Mouse (Mus musculus) left cerebral cortex, postnatal 4 days (tissue): ENCODE data around the gene Cacul1. TPM values are rescaled to one million over a fixed set of nuclear protein-coding genes. Genes with fewer than 3 reads are reported as not detected.

ENCODE experiments used
- DNase-seq: peaks from one replicate; pipeline ENCODE4 v3.0.0-alpha.2; 2022
- intact Hi-C: fragments of 180-260 bp; cut with DNase I; formaldehyde crosslinking; loops from one replicate; pipeline ENCODE4 v1.15.1; 2025
- microRNA-seq: library from miRNA; unstranded; fragments of <30 nt; microRNA quantifications from one replicate; pipeline ENCODE4 v1.2.0, GENCODE M21; 2022
- total RNA-seq, 2 experiments: library from RNA; stranded (reverse); gene quantifications; 2 replicates each; pipeline ENCODE4 v1.2.3; 2021

Gene Cacul1
- total RNA-seq, 2 experiments from 2014 or later: 44.1 to 49.1 TPM

DNA sequence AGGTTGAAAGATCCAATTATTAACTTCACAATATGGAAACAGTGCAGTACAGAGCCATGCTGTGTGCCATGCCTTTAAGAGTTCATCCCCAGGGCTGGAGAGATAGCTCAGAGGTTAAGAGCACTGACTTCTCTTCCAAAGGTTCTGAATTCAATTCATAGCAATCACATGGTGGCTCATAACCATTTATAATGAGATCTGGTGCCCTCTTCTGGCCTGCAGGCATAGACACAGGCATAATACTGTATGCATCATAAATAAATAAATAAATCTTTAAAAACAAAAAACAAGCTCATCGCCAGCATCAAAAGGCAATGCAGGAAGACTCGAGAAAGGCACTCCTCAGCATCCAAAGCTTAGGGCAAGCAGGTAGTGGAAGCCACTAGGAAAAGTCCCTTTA is 37.5 kb downstream of the Cacul1 start:
- DNase-seq: no peak
- intact Hi-C loops: no loop called here

DNA sequence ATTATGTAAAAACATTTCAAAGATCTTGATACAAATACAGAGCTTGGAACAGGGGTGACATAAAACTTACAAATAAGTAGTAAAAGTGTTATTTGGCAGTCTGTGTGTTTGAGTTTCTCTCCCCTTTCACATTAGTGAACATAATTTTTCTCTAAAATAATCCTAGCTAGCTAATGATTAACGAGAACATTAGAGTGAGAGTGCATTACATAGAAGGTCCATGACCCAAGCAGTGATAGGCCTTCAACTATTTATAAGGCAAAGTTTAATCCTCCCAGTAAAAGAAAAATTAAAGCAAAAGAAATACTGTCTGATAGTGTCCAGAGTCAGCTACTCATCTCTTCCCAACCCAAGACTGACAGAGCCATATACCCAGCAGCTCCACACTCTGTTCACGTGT is 48.9 kb downstream of the Cacul1 start:
- no peak for DNase-seq
- intact Hi-C loops: no loop called here

GRCm38 (mm10) chr19:60530171-60530570 is 50.7 kb downstream of the Cacul1 start:
- intact Hi-C loops: no loop called here

DNA sequence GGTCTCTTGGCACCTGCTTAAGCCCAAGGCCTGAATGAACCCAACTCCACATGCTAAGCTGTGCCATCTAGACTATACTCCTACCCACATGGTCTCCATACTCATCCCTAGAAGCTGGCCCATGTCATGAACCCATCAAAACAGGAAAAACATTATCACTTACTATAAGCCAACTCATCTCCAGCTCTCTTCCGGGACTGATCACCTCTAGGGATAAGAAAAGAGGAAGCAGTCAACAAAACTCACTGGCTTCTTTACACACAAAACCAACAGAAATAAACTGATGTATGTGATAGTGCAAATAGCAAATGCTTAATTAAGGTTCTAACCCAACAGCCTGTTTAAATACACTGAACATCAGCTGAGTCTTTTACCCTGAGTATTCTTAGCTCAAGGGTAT is 51.5 kb downstream of the Cacul1 start:
- DNase-seq: no peak
- intact Hi-C loops: no loop called here

More at GRCm38 (mm10) chr19:60530171-60530570, 50.7 kb downstream of the Cacul1 start:
- DNase-seq: no peak

DNA sequence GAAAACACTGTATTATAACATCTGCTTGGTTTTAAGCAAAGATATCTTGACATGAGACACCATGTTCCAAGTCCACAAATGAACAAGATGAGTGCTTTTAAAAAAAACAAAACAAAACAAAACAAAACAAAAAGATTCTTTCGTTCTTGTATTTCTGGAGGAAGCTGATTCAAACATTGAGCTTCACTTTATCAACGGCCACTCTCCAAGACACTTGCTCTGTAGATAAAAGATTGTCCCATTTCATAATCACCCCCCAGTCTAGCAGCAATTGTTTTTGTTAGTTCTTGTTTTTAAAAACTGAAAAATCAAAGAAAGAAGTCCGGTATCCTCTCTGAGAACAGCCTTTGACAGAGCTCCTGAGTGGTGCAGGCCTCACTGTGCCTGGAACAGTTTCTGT is 52.2 kb downstream of the Cacul1 start:
- intact Hi-C loops: no loop called here
- no peak for DNase-seq

- no peak for DNase-seq
- intact Hi-C loops: no loop called here
These were observed 53.9 kb downstream of the Cacul1 start for GRCm38 (mm10) chr19:60526876-60527275.

- no peak for DNase-seq
- intact Hi-C loops: no loop called here
These were observed 55.7 kb downstream of the Cacul1 start for GRCm38 (mm10) chr19:60525086-60525485.

- DNase-seq: no peak
- intact Hi-C loops: no loop called here
These were observed 56.1 kb downstream of the Cacul1 start for GRCm38 (mm10) chr19:60524678-60525077.

GRCm38 (mm10) chr19:60520131-60520530 is 60.7 kb downstream of the Cacul1 start:
- no peak for DNase-seq
- intact Hi-C loops: no loop called here

GRCm38 (mm10) chr19:60515064-60515463 is 65.8 kb downstream of the Cacul1 start:
- no peak for DNase-seq
- intact Hi-C loops: no loop called here

GRCm38 (mm10) chr19:60513431-60513830 is 67.4 kb downstream of the Cacul1 start:
- intact Hi-C loops: no loop called here
- DNase-seq: peak; percentile 11

DNA sequence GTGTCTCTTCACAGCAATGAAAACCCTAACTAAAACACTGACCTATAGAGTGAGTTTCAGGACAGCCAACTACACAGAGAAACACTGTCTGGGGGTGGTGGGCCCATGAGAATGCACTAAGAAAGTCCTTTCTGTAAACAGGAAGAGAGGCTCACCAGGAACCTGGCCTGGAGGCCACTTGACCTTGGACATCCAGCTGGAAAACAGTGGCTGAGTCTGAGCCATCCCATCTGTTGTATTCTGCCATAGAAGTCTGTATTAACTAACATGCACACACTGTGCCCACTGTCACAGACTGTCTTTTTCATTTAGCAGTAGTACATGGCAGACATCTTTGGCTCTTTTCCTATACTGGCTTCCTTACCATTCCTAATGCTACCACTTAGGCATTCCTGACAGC is 80.6 kb downstream of the Cacul1 start:
- intact Hi-C loops: no loop called here
- DNase-seq: no peak

DNA sequence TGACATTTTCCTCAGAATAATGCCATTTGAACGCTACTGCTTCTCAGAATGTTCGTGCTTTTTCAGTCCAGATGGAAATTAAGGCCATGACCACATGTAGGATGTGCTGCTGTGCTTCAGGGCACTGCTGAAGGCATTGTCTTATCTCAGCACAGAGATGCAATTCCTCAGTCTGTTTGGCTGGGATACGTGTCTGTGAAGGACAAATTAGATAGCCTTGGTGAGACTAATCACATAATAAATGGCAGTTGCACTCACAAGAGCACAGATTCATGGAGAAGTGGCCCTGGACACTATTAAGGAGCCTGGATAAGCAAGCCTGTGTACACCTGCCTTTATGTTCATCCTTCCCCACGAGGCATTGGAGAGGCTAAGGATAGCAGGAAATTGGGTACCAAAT is 83.7 kb downstream of the Cacul1 start:
- intact Hi-C loops: no loop called here
- no peak for DNase-seq

- DNase-seq: no peak
- intact Hi-C loops: no loop called here
These were observed 85.1 kb downstream of the Cacul1 start for GRCm38 (mm10) chr19:60495772-60496171.

GRCm38 (mm10) chr19:60489566-60489965 is 91.3 kb downstream of the Cacul1 start:
- intact Hi-C loops: no loop called here
- DNase-seq: no peak

DNA sequence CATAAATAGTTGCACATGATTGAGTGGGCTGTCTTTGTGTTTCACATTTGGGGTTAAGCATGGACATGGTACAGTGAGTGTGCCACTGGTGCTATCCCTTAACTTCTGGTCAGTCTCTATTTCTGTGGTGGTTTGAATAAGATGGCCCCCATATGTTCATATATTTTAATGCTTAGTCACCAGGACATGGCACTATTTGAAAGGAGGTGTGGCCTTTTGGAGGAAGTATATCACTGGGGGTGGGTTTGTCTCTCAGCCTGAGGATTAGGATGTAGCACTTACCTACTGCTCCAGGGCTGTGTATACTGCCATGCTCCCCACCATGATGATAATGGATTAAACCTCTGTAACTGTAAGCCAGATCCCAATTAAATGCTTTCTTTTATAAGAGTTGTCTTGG is 95.6 kb downstream of the Cacul1 start:
- intact Hi-C loops: no loop called here
- no peak for DNase-seq

GRCm38 (mm10) chr19:60478859-60479258 is 102.0 kb downstream of the Cacul1 start:
- DNase-seq: no peak
- intact Hi-C loops: no loop called here

DNA sequence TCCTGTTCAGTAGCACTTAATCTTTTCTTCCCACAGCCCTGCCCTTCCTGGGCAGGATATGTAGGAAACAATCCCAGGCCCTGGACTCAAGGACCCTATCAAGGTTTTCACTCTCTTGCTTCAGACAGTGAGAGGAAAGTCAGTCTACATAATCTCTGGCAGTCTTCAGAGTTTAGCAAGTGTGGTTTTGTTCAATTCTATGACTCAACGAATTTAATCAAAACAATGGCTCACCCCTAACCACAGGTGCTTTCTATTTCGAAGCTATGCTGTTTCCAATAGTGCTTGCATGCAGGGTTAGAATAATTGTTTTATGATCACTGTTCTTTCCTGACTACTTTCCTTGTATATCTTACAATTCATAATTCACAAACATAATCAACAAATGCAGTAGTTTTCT is 103.0 kb downstream of the Cacul1 start:
- intact Hi-C loops: no loop called here

More for the DNA sequence above, 103.0 kb downstream of the Cacul1 start:
- no peak for DNase-seq

Small RNA genes lying within 50 kb of the gene (microRNA-seq; reads per million reads assigned to microRNA genes)
- 0.90 reads per million for gene Gm25238

Other genes with a start within 250 kb of the Cacul1 start
- gene Prlhr, start 112.7 kb downstream of the Cacul1 start, total RNA-seq: under 1 TPM; 0.44 to 0.48 TPM
- 10 to 100 TPM; 16.2 to 17.0 TPM for gene Nanos1, start 175.0 kb upstream of the Cacul1 start, total RNA-seq
- 100 to 1,000 TPM; 142 to 157 TPM for gene Eif3a, start 209.6 kb upstream of the Cacul1 start, total RNA-seq
- gene Fam45a, start 230.6 kb upstream of the Cacul1 start, total RNA-seq: 10 to 100 TPM; 32.4 to 33.5 TPM